Comparison of ENCODE assay signal across 20 mouse cellular contexts in genomic region chr9:82826426-82826825, GRCm38 (mm10). TPM values are rescaled to one million over a fixed set of nuclear protein-coding genes. Genes with fewer than 3 reads are reported as not detected.
DNase-seq lines count a peak whose midpoint lies in the region; ATAC-seq and TF ChIP-seq lines count a peak whose summit lies in the region.
"Had no signal": no experiment of that assay in that cellular context is flagged by ENCODE, and none has a peak within 500 bp of the region (broad histone marks: within the 10 kb centered on the region; RNA-seq: fewer than 3 reads in every experiment).

No protein-coding gene starts in this region.

- H3K27ac ChIP-seq in intestine, postnatal 0 days (ENCODE audit: low read depth, low read length): no peak overlapping the region
- no peak overlapping the region for H3K27ac ChIP-seq in intestine, embryonic 16.5 days (ENCODE audit: low read length)
- H3K27ac ChIP-seq in CH12.LX (ENCODE audit: insufficient read depth, low read depth): no peak overlapping the region
- no peak overlapping the region for H3K27ac ChIP-seq in ES-Bruce4 (ENCODE audit: insufficient read depth, low read length)
- no peak overlapping the region for H3K27ac ChIP-seq in gastrocnemius, adult 2 months
- H3K27ac ChIP-seq: embryonic facial prominence, embryonic 10.5 days; heart, embryonic 10.5 days; hindbrain, embryonic 12.5 days; hindbrain, postnatal 0 days had no signal

- 0 out of 2 replicates have a peak, but pooled peaks have one; percentile 12 for TF ChIP-seq CTCF in intestine, postnatal 0 days (IDR thresholded peaks at IDR 0.05; ENCODE audit: low read depth)
- TF ChIP-seq CTCF in CH12.LX (conservative IDR thresholded peaks at IDR 0.05 in 1 of 2, IDR thresholded peaks at IDR 0.05 in 1 of 2; ENCODE audit: low read depth in 2 of 2, low read length in 2 of 2) (peak in 1 of 2 experiments; percentile 47; a peak in 2 of 4 replicates), ES-Bruce4 (IDR thresholded peaks at IDR 0.05; ENCODE audit: low read depth, low read length) (peak; percentile 50)
- TF ChIP-seq CTCF in gastrocnemius, adult 2 months (IDR thresholded peaks at IDR 0.05): no peak

- H3K9me3 ChIP-seq in intestine, postnatal 0 days (ENCODE audit: control insufficient read depth): no peaks in the 10 kb centered on the region
- no peaks in the 10 kb centered on the region for H3K9me3 ChIP-seq in intestine, embryonic 16.5 days (ENCODE audit: control insufficient read depth, low read length)
- H3K9me3 ChIP-seq in CH12.LX (replicated peaks; ENCODE audit: low read length): no peaks in the 10 kb centered on the region
- no peaks in the 10 kb centered on the region for H3K9me3 ChIP-seq in ES-Bruce4 (replicated peaks; ENCODE audit: control insufficient read depth, insufficient read depth, low read length, poor library complexity, severe bottlenecking)
- H3K9me3 ChIP-seq: heart, embryonic 10.5 days; hindbrain, embryonic 12.5 days had no signal

- intact Hi-C loops in gastrocnemius, adult 2 months (cut with DNase I): no loop called here

- no peak overlapping the region for H3K4me3 ChIP-seq in intestine, postnatal 0 days (ENCODE audit: low read depth, low read length)
- no peak overlapping the region for H3K4me3 ChIP-seq in intestine, embryonic 16.5 days (ENCODE audit: low read length)
- H3K4me3 ChIP-seq in CH12.LX (replicated peaks in 1 of 3; ENCODE audit: low read depth in 2 of 3, low read length in 2 of 3, poor library complexity in 1 of 3): no peak overlapping the region
- H3K4me3 ChIP-seq in ES-Bruce4 (ENCODE audit: low read depth, low read length): no peak overlapping the region
- H3K4me3 ChIP-seq in gastrocnemius, adult 2 months: no peak overlapping the region
- H3K4me3 ChIP-seq: embryonic facial prominence, embryonic 10.5 days; heart, embryonic 10.5 days; hindbrain, embryonic 12.5 days had no signal

- H3K4me1 ChIP-seq in intestine, postnatal 0 days (replicated peaks; ENCODE audit: control insufficient read depth, insufficient read depth, low read length): no peaks in the 10 kb centered on the region
- peaks cover 5% of the 10 kb centered on the region for H3K4me1 ChIP-seq in intestine, embryonic 16.5 days (ENCODE audit: control insufficient read depth, insufficient read depth, low read length)
- H3K4me1 ChIP-seq in CH12.LX (ENCODE audit: control insufficient read depth in 1 of 2, insufficient read depth in 2 of 2) (peaks cover 3 to 43% of the 10 kb centered on the region in 2 experiments), ES-Bruce4 (ENCODE audit: control insufficient read depth, insufficient read depth, low read length) (no peaks in the 10 kb centered on the region)

- no peak; the same call in 1 of the 2 replicates for TF ChIP-seq RAD21 in CH12.LX (IDR thresholded peaks at IDR 0.05; ENCODE audit: low read depth, low read length)

- H3K36me3 ChIP-seq in intestine, postnatal 0 days (ENCODE audit: control insufficient read depth, insufficient read depth): no peaks in the 10 kb centered on the region
- H3K36me3 ChIP-seq in intestine, embryonic 16.5 days (ENCODE audit: control insufficient read depth, insufficient read depth, low read length): no peaks in the 10 kb centered on the region
- H3K36me3 ChIP-seq in CH12.LX (replicated peaks in 1 of 2; ENCODE audit: control insufficient read depth in 1 of 2, insufficient read depth in 1 of 2, low read length in 1 of 2) (peaks cover 0 to 5% of the 10 kb centered on the region in 2 experiments), ES-Bruce4 (ENCODE audit: control insufficient read depth, insufficient read depth, low read length, poor library complexity, severe bottlenecking) (no peaks in the 10 kb centered on the region)
- H3K36me3 ChIP-seq: heart, embryonic 10.5 days; hindbrain, embryonic 12.5 days had no signal

- H3K79me2 ChIP-seq in CH12.LX (replicated peaks; ENCODE audit: control insufficient read depth, extremely low read depth, insufficient read depth, poor library complexity, severe bottlenecking): no peaks in the 10 kb centered on the region; the same call in 1 of the 2 replicates

- dilution Hi-C loops in CH12.LX (cut with MboI; ENCODE audit: extremely low pct_ligation_motif_present, extremely low pct_unique_long_range_greater_than_20kb, low sequenced_read_pairs): no loop called here

- no peak for ATAC-seq in intestine, postnatal 0 days
- no peak for ATAC-seq in intestine, embryonic 16.5 days
- ATAC-seq in activated CD4-positive, CD25-positive, alpha-beta regulatory T cell, adult 4 months: no peak
- ATAC-seq: forebrain, embryonic 14.5 days; hindbrain, postnatal 0 days had no signal

- H3K27me3 ChIP-seq in intestine, postnatal 0 days (replicated peaks; ENCODE audit: control insufficient read depth, insufficient read depth, low read length): no peaks in the 10 kb centered on the region
- no peaks in the 10 kb centered on the region for H3K27me3 ChIP-seq in intestine, embryonic 16.5 days (replicated peaks; ENCODE audit: control insufficient read depth, insufficient read depth, low read length)
- H3K27me3 ChIP-seq in CH12.LX (replicated peaks) (no peaks in the 10 kb centered on the region), ES-Bruce4 (ENCODE audit: control insufficient read depth, insufficient read depth, low read length, poor library complexity, severe bottlenecking) (no peaks in the 10 kb centered on the region)
- H3K27me3 ChIP-seq: hindbrain, embryonic 12.5 days had no signal

- no peak for TF ChIP-seq POLR2A in CH12.LX (IDR thresholded peaks at IDR 0.05; ENCODE audit: low read depth, low read length)
- TF ChIP-seq POLR2A in ES-Bruce4 (IDR thresholded peaks at IDR 0.05; ENCODE audit: insufficient read depth, low read length): no peak

- DNase-seq in CH12.LX (ENCODE audit: extremely low read depth): no peak
- DNase-seq in ZHBTc4 (ENCODE audit: low read depth, low spot score): peak; percentile 51
- DNase-seq in gastrocnemius, adult 2 months: no peak
- DNase-seq: adrenal gland, adult 8-10 months; adrenal gland, postnatal 36 days; cerebellum, adult 2 months; cerebellum, postnatal 10 days; gastrocnemius, postnatal 10 days; heart, adult 18-20 months; heart, postnatal 10 days; heart, postnatal 4 days had no signal

- H3K9ac ChIP-seq in intestine, postnatal 0 days (ENCODE audit: low read depth, low read length): no peak overlapping the region
- H3K9ac ChIP-seq in intestine, embryonic 16.5 days (ENCODE audit: low read depth, low read length): no peak overlapping the region
- H3K9ac ChIP-seq in CH12.LX (ENCODE audit: insufficient read depth, low read depth) (no peak overlapping the region), ES-Bruce4 (ENCODE audit: low read depth, poor library complexity, severe bottlenecking) (no peak overlapping the region)
- H3K9ac ChIP-seq: hindbrain, embryonic 12.5 days had no signal

- in situ Hi-C loops in CH12.LX (cut with MboI; ENCODE audit: low pct_ligation_motif_present, low pct_unique_long_range_greater_than_20kb, low sequenced_read_pairs): loop anchor here (25.0 kb wide), 1 partner anchor 589 kb away; no protein-coding TSS in a partner anchor

- 96% methylated on average over 6 of the region's 6 CpGs for WGBS in intestine, postnatal 0 days
- WGBS in intestine, embryonic 16.5 days: 93% methylated on average over 6 of the region's 6 CpGs

- no peak overlapping the region for H3K4me2 ChIP-seq in intestine, postnatal 0 days (replicated peaks; ENCODE audit: low read depth)
- H3K4me2 ChIP-seq in intestine, embryonic 16.5 days (ENCODE audit: low read depth, low read length): no peak overlapping the region
- no peak overlapping the region for H3K4me2 ChIP-seq in CH12.LX (ENCODE audit: insufficient read depth, low read depth, poor library complexity, severe bottlenecking)
- H3K4me2 ChIP-seq: hindbrain, embryonic 12.5 days had no signal

- TF ChIP-seq EP300 in CH12.LX (IDR thresholded peaks at IDR 0.05; ENCODE audit: low read length): no peak
- no peak for TF ChIP-seq EP300 in ES-Bruce4 (IDR thresholded peaks at IDR 0.05; ENCODE audit: insufficient read depth, low read depth, low read length)

TF ChIP-seq in CH12.LX, 34 proteins besides CTCF, POLR2A, EP300 and RAD21:
- TF ChIP-seq CHD1 (IDR thresholded peaks at IDR 0.05; ENCODE audit: low read depth, low read length) (no peak), SMC3 (IDR thresholded peaks at IDR 0.05; ENCODE audit: low read depth, low read length) (peak; percentile 20; the same call in 1 of the 2 replicates), RCOR1 (conservative IDR thresholded peaks at IDR 0.05; ENCODE audit: low read depth, low read length) (no peak)
TF ChIP-seq in CH12.LX: peak in this region for 1.

RNA-seq across cellular contexts. Expression of gene Irak1bp1, which starts 2.9 kb away (rescaled TPM):
- polyA plus RNA-seq in intestine, postnatal 0 days (2015; fragmentation: Nextera tagmentation; extraction: Ambion mirVana): 7.7 and 9.1 TPM in 2 replicates
- 8.6 and 9.2 TPM in 2 replicates for polyA plus RNA-seq in intestine, embryonic 16.5 days (2015; fragmentation: Nextera tagmentation; extraction: Ambion mirVana)
- 15.6 and 16.3 TPM in 2 replicates for total RNA-seq in CH12.LX (2012; rRNA removed)
- 44.2 and 48.7 TPM in 2 replicates for total RNA-seq in CH12.LX (2014; rRNA removed)
- 26.6 and 31.4 TPM in 2 replicates for polyA plus RNA-seq in CH12.LX (2012; ENCODE audit: insufficient read length, low read depth)
- 10.3 and 11.5 TPM in 2 replicates for polyA plus RNA-seq in ES-Bruce4 (2011; ENCODE audit: insufficient read depth, insufficient read length, low read depth, missing spikeins)
- total RNA-seq in gastrocnemius, adult 2 months (2021): 1 to 10 TPM; 2.1 to 2.3 TPM
- polyA plus RNA-seq in activated CD4-positive, CD25-positive, alpha-beta regulatory T cell, adult 4 months (2017; shearing (Covaris generic)): under 1 TPM in 1 of 2 experiments, not detected in 1; 0.87 TPM
